Mouse (Mus musculus): ENCODE data around the gene Olfr1502.
"Not testable (repeated sequence)": the region's sequence is repeated elsewhere in the genome, so short reads cannot be mapped to it uniquely, and the experiment has no call there.

The Olfr1502 gene

DNA sequence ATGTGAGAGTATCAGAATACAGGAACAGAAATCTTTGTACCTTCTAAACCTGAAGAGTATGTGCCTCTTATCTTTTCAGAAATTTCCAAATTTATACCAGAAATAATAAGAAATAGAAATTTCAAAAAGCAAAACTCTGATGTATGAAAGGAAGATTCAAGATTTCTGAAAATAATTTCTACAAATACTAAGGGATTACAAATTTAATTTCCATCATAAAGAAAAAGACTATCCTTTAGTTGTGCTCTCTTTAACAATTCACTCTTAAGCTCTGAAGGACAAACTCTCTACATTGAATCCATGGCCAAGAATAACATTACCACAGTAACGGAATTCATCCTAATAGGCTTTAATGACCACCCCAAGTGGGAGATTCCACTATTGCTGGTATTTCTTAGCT, at the start of gene Olfr1502:
Olfr1502 (plus strand) TSS at position 301 of the 400 bp plus-strand sequence.
- no peak for DNase-seq (ENCODE audit: low read depth)

GRCm38 (mm10) chr19:13812823-13813222, 48.8 kb upstream of the Olfr1502 start:
- no peak for DNase-seq (ENCODE audit: low read depth)

DNA sequence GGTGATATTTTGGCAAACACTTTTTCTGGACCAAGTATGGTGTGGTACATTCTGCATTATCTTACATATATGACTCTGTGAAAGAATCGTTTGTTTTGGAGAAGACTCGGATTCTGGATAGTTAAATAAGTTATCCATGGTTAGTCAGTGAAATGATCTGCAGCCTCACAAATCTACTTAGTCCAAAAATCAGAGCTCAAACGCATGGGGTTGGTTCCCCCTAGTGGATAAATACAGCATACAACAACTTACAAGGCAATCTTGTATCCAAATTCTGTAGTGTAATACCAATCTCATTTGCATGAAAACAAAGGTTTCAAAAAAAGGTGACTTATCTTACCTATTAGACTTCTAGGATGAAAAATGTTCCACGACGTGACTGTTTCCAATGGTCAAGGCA, 42.8 kb upstream of the Olfr1502 start:
- DNase-seq (ENCODE audit: low read depth) = peak; percentile 59

DNA sequence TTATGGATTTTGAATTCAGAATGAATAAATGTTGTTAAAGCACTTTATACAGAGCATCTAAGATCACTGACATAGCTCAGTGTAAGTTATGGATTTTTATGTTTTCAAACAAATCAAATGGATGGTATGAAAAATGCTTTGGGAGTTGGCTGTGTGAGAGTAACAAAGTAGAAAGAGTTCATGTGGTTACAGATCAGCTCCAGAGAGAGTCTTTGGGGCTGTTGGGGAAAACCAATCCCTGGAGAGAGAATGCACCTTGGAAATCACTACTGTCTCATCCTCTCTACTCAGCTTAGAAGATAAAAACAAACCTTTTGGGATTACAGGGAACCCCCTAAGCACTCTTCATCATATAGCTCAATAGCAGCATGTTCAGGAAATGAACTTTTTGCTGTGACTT, 42.2 kb upstream of the Olfr1502 start, which contains the start of gene Olfr1499:
Olfr1499 (minus strand) TSS at position 101 of the 400 bp plus-strand sequence.
- no peak for DNase-seq (ENCODE audit: low read depth)

DNA sequence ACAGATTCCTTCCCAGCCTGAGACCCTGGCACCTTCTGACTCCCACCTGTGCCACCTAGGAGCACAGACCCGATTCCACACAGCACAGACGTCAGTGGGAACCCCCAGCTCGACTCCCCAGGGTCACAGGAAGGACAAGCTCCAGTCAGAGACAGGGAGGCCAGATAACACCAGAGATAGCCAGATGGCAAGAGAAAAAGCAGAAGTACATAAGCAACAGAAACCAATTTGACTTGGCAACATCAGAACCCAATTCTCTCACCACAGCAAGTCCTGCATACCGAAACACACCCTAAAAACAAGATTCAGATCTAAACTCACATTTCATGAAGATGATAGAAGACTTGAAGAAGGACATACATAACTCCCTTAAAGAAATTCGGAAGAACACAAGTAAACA, 40.7 kb upstream of the Olfr1502 start:
- DNase-seq (ENCODE audit: low read depth) = no peak

DNA sequence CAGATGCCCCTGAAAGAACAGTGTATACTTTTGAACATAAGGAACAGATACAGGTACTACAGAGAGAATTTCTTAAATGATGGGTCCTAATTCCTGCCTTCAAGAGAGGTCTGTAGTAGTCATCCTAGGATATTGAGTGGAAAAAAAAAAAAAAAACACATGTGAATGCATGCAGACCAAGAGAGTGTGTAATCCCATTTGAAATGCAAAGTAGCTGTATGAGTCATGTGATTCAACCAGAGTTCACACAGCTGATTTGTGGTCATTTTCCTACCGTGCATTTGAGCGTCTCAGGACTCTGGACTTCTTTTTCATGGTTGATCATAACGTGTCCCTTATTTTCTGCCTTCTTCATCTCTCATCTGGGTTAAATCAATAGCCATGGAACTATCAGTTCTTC, 33.1 kb upstream of the Olfr1502 start:
- no peak for DNase-seq (ENCODE audit: low read depth)

- DNase-seq (ENCODE audit: low read depth) = no peak
Measured at GRCm38 (mm10) chr19:13830388-13830787, 31.2 kb upstream of the Olfr1502 start, which contains the start of gene Olfr1500. Gene Olfr1500, minus strand, starts transcription at chr19:13830488.

DNA sequence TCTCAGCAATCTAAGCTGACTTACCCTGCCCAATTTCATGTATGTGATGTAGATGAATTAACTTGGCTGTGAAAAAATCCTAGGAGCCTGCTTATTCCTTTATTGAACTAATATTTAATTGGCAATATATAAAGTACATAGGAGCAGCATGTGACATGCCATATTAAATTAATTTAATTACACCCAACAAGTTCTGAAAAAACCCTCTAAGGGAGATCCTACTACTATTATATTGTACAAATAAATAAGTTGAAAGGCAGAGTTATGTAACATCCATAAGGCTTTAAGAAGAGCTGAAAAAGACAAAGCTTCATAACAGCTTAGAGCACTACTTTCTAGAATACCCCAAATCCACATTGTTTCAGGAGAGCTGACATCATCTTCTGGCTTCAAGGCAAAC, 11.0 kb upstream of the Olfr1502 start, which contains the start of gene Olfr1501:
Olfr1501 (minus strand) TSS at position 101 of the 400 bp plus-strand sequence.
- not testable (repeated sequence) for DNase-seq (ENCODE audit: low read depth)

DNA sequence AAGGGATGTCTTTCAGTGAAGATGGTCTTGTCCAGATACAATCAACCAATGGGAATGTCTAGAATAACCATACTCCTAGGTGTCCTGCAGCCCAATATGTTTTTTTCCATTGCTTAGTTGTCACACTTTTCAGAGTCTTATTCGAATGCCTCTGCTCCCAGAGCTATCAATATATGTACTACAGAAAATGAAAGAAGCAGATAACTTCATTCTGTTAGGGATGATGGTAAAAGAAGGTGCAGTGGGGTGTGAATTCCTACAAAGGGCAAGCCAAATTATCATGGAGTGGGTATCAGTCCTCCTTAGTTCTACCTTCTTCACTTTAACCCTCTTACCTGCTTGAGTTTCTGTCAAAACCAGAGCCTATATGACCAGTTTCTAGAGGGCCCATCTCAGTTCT, 36.2 kb downstream of the Olfr1502 start, which contains the start of gene Olfr1504:
Olfr1504 (minus strand) TSS at position 101 of the 400 bp plus-strand sequence.
- no peak for DNase-seq (ENCODE audit: low read depth)

All from NIH3T3 (cell line).